Mouse (Mus musculus): ENCODE measurements around the gene Rabif. TPM values are rescaled to one million over a fixed set of nuclear protein-coding genes. Genes with fewer than 3 reads are reported as not detected.

Rabif gene
- polyA plus RNA-seq, 2 experiments, result 25.2 to 44.3 TPM

- Histone ChIP-seq H3K27ac (replicated peaks; ENCODE audit: low read depth, low read length) (peak overlapping the region; percentile 87), H3K27me3 (ENCODE audit: control insufficient read depth, insufficient read depth, low read length) (no peaks in the 10 kb centered on the region), H3K9ac (ENCODE audit: low read depth, low read length, severe bottlenecking) (peak overlapping the region; percentile 63), H3K4me1 (ENCODE audit: control insufficient read depth, insufficient read depth, low read length) (peaks cover 11% of the 10 kb centered on the region; the same call in 1 of the 2 replicates), H3K4me2 (replicated peaks; ENCODE audit: low read depth, low read length, severe bottlenecking) (peak overlapping the region; percentile 56), H3K4me3 (replicated peaks; ENCODE audit: low read length) (peak overlapping the region; percentile 70), H3K36me3 (ENCODE audit: control insufficient read depth, insufficient read depth, low read length) (peaks cover 16% of the 10 kb centered on the region), H3K9me3 (ENCODE audit: control insufficient read depth, low read length) (no peaks in the 10 kb centered on the region)
- no peak for DNase-seq (ENCODE audit: low spot score)
- TF ChIP-seq POLR2A (IDR thresholded peaks at IDR 0.05; ENCODE audit: borderline replicate concordance, extremely low read depth, insufficient read depth, insufficient read length), result no peak
- WGBS, result 22% methylated on average over 5 of the region's 5 CpGs
- no peak for ATAC-seq (ENCODE audit: low FRiP score, low read depth)
Measured at GRCm38 (mm10) chr1:134495216-134495539, 730 bp downstream of the Rabif start.

DNA sequence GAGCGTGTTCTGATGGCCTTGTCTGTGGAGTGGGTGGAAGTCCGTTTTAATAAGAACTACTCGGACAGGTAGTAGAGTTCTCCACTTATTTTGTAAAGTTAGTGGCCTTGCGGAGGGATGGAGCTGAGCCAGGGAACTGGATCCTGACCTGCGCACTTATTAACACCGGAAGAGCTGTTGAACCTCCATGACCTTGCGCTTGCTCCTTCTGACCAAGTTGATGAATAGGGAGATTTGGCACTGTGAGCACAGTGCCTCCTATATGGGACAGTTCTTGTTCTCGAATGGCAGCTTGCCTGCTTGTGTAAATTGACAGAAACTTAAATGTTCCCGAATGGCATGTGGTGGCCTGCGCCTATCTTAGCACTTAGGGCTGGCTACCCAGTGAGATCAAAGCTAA, 1.5 kb downstream of the Rabif start:
- peak overlapping the region; percentile 63; the same call in 1 of the 2 replicates for H3K9ac ChIP-seq (ENCODE audit: low read depth, low read length, severe bottlenecking)
- ATAC-seq (ENCODE audit: low FRiP score, low read depth), result no peak

DNA sequence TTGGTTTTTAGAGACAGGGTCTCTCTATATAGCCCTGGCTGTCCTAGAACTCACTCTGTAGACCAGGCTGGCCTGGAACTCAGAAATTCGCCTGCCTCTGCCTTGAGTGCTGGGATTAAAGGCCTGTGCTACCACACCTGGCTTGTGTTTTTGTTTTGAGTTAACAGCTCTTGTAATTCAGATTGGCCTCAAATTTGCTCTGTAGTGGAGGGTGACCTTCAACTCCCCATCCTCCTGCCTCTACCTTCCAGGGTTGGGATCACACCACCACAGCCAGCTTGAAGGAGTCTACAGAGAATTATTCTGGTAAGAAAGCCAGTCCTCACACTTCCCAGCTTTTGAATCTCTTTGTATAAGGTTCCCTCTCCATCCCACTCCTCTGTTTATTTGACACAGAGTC, 6.5 kb downstream of the Rabif start:
- H3K27ac ChIP-seq (replicated peaks; ENCODE audit: low read depth, low read length), result no peak overlapping the region
- no peak for DNase-seq (ENCODE audit: low spot score)
- H3K36me3 ChIP-seq (ENCODE audit: control insufficient read depth, insufficient read depth, low read length), result peaks cover 31% of the 10 kb centered on the region
- no peaks in the 10 kb centered on the region for H3K9me3 ChIP-seq (ENCODE audit: control insufficient read depth, low read length)
- no peak for TF ChIP-seq POLR2A (IDR thresholded peaks at IDR 0.05; ENCODE audit: borderline replicate concordance, extremely low read depth, insufficient read depth, insufficient read length)
- H3K4me2 ChIP-seq (replicated peaks; ENCODE audit: low read depth, low read length, severe bottlenecking), result no peak overlapping the region
- no peak for ATAC-seq (ENCODE audit: low FRiP score, low read depth)
- no peak overlapping the region for H3K9ac ChIP-seq (ENCODE audit: low read depth, low read length, severe bottlenecking)
- no peak overlapping the region for H3K4me3 ChIP-seq (replicated peaks; ENCODE audit: low read length)
- H3K4me1 ChIP-seq (ENCODE audit: control insufficient read depth, insufficient read depth, low read length), result peaks cover 2% of the 10 kb centered on the region; the same call in 1 of the 2 replicates
- WGBS, result 92% methylated on average over 1 of the region's 1 CpGs
- no peaks in the 10 kb centered on the region for H3K27me3 ChIP-seq (ENCODE audit: control insufficient read depth, insufficient read depth, low read length)

More for the DNA sequence above, 1.5 kb downstream of the Rabif start:
- Histone ChIP-seq H3K36me3 (ENCODE audit: control insufficient read depth, insufficient read depth, low read length) (peaks cover 16% of the 10 kb centered on the region; the same call in 1 of the 2 replicates), H3K4me3 (replicated peaks; ENCODE audit: low read length) (peak overlapping the region; percentile 70; the same call in 1 of the 2 replicates), H3K27me3 (ENCODE audit: control insufficient read depth, insufficient read depth, low read length) (no peaks in the 10 kb centered on the region), H3K27ac (replicated peaks; ENCODE audit: low read depth, low read length) (no peak overlapping the region), H3K4me2 (replicated peaks; ENCODE audit: low read depth, low read length, severe bottlenecking) (peak overlapping the region; percentile 56), H3K9me3 (ENCODE audit: control insufficient read depth, low read length) (no peaks in the 10 kb centered on the region), H3K4me1 (ENCODE audit: control insufficient read depth, insufficient read depth, low read length) (peaks cover 11% of the 10 kb centered on the region; the same call in 1 of the 2 replicates)
- TF ChIP-seq POLR2A (IDR thresholded peaks at IDR 0.05; ENCODE audit: borderline replicate concordance, extremely low read depth, insufficient read depth, insufficient read length), result no peak
- DNase-seq (ENCODE audit: low spot score), result no peak
- 72% methylated on average over 10 of the region's 10 CpGs for WGBS

GRCm38 (mm10) chr1:134506201-134506600, 11.8 kb downstream of the Rabif start:
- no peak overlapping the region for H3K4me3 ChIP-seq (replicated peaks; ENCODE audit: low read length)

GRCm38 (mm10) chr1:134510018-134510417, 15.6 kb downstream of the Rabif start:
- TF ChIP-seq POLR2A (IDR thresholded peaks at IDR 0.05; ENCODE audit: borderline replicate concordance, extremely low read depth, insufficient read depth, insufficient read length), result no peak
- peaks cover 4% of the 10 kb centered on the region for H3K4me1 ChIP-seq (ENCODE audit: control insufficient read depth, insufficient read depth, low read length)
- ATAC-seq (ENCODE audit: low FRiP score, low read depth) (no peak), DNase-seq (ENCODE audit: low spot score) (no peak)
- 30% methylated on average over 7 of the region's 7 CpGs for WGBS
- H3K4me2 ChIP-seq (replicated peaks; ENCODE audit: low read depth, low read length, severe bottlenecking), result no peak overlapping the region
- H3K9me3 ChIP-seq (ENCODE audit: control insufficient read depth, low read length), result no peaks in the 10 kb centered on the region
- H3K27ac ChIP-seq (replicated peaks; ENCODE audit: low read depth, low read length), result no peak overlapping the region
- H3K27me3 ChIP-seq (ENCODE audit: control insufficient read depth, insufficient read depth, low read length), result peaks cover 21% of the 10 kb centered on the region
- no peak overlapping the region for H3K4me3 ChIP-seq (replicated peaks; ENCODE audit: low read length)
- H3K36me3 ChIP-seq (ENCODE audit: control insufficient read depth, insufficient read depth, low read length), result peaks cover 41% of the 10 kb centered on the region
- H3K9ac ChIP-seq (ENCODE audit: low read depth, low read length, severe bottlenecking), result no peak overlapping the region

More at GRCm38 (mm10) chr1:134506201-134506600, 11.8 kb downstream of the Rabif start:
- Histone ChIP-seq H3K4me2 (replicated peaks; ENCODE audit: low read depth, low read length, severe bottlenecking) (no peak overlapping the region), H3K4me1 (ENCODE audit: control insufficient read depth, insufficient read depth, low read length) (no peaks in the 10 kb centered on the region), H3K27ac (replicated peaks; ENCODE audit: low read depth, low read length) (no peak overlapping the region), H3K36me3 (ENCODE audit: control insufficient read depth, insufficient read depth, low read length) (peaks cover 53% of the 10 kb centered on the region), H3K9me3 (ENCODE audit: control insufficient read depth, low read length) (no peaks in the 10 kb centered on the region), H3K9ac (ENCODE audit: low read depth, low read length, severe bottlenecking) (no peak overlapping the region), H3K27me3 (ENCODE audit: control insufficient read depth, insufficient read depth, low read length) (no peaks in the 10 kb centered on the region)
- no peak for TF ChIP-seq POLR2A (IDR thresholded peaks at IDR 0.05; ENCODE audit: borderline replicate concordance, extremely low read depth, insufficient read depth, insufficient read length)
- DNase-seq (ENCODE audit: low spot score) (no peak), ATAC-seq (ENCODE audit: low FRiP score, low read depth) (no peak)
- WGBS, result 88% methylated on average over 8 of the region's 8 CpGs

DNA sequence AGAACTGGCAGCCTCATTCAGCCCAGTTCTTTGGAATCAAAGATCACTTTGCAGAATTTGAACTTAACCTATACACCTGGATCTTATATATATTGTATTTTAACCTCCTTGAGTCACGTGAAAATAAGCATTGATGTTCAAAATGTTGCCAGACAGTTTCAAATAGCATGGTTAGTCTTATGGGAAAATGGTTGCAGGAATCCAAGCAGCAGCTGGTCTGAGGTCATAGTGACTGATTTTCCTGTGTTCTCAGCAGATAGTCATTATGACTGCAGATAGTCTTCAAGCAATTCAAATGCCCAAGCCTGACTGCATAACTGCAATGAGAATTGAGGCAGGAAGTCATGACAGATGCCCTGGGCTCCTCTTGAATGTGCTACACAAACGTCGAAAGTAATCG, 17.7 kb downstream of the Rabif start:
- Histone ChIP-seq H3K4me2 (replicated peaks; ENCODE audit: low read depth, low read length, severe bottlenecking) (no peak overlapping the region), H3K9me3 (ENCODE audit: control insufficient read depth, low read length) (no peaks in the 10 kb centered on the region), H3K4me3 (replicated peaks; ENCODE audit: low read length) (no peak overlapping the region), H3K36me3 (ENCODE audit: control insufficient read depth, insufficient read depth, low read length) (peaks cover 21% of the 10 kb centered on the region), H3K27ac (replicated peaks; ENCODE audit: low read depth, low read length) (no peak overlapping the region), H3K27me3 (ENCODE audit: control insufficient read depth, insufficient read depth, low read length) (peaks cover 21% of the 10 kb centered on the region), H3K9ac (ENCODE audit: low read depth, low read length, severe bottlenecking) (no peak overlapping the region), H3K4me1 (ENCODE audit: control insufficient read depth, insufficient read depth, low read length) (peaks cover 19% of the 10 kb centered on the region)
- WGBS, result 48% methylated on average over 4 of the region's 4 CpGs
- no peak for ATAC-seq (ENCODE audit: low FRiP score, low read depth)
- TF ChIP-seq POLR2A (IDR thresholded peaks at IDR 0.05; ENCODE audit: borderline replicate concordance, extremely low read depth, insufficient read depth, insufficient read length), result no peak
- DNase-seq (ENCODE audit: low spot score), result no peak

Measured in limb, embryonic 14.5 days (tissue).